Mouse (Mus musculus) neural tube, embryonic 15.5 days (tissue): ENCODE data around the gene Hivep1. TPM values are rescaled to one million over a fixed set of nuclear protein-coding genes. Genes with fewer than 3 reads are reported as not detected.
A peak's percentile ranks its signal among the peaks of the same experiment; 100 is the strongest.

Source experiments
- ATAC-seq: fragments of 200-750 bp; cut with Nextera tagmentation; 2 replicates; pipeline ENCODE4 v1.8.0; 2017; ENCODE audit warnings: mild to moderate bottlenecking, moderate TSS enrichment, moderate library complexity; ENCODE audit not compliant: low FRiP score
- H3K27ac ChIP-seq: fragments of 300-500 bp; sonication (generic); replicated peaks from 2 replicates; pipeline ENCODE4 v1.5.1; 2015; ENCODE audit warnings: mild to moderate bottlenecking, inconsistent platforms
- H3K27me3 ChIP-seq: fragments of 300-500 bp; sonication (generic); replicated peaks from 2 replicates; pipeline ENCODE4 v1.6.1; 2015; ENCODE audit warnings: inconsistent platforms
- H3K36me3 ChIP-seq: fragments of 300-500 bp; sonication (generic); 2 replicates; pipeline ENCODE4 v1.6.1; 2015; ENCODE audit warnings: inconsistent platforms
- H3K4me1 ChIP-seq: fragments of 300-500 bp; sonication (generic); 2 replicates; pipeline ENCODE4 v1.6.1; 2015; ENCODE audit warnings: inconsistent platforms
- H3K4me2 ChIP-seq: fragments of 300-500 bp; sonication (generic); 2 replicates; pipeline ENCODE4 v1.6.1; 2015; ENCODE audit warnings: inconsistent platforms, mild to moderate bottlenecking, moderate library complexity
- H3K4me3 ChIP-seq: fragments of 300-500 bp; sonication (generic); replicated peaks from 2 replicates; pipeline ENCODE4 v1.5.1; 2015; ENCODE audit warnings: mild to moderate bottlenecking, inconsistent platforms
- H3K9ac ChIP-seq: fragments of 300-500 bp; sonication (generic); replicated peaks from 2 replicates; pipeline ENCODE4 v1.6.1; 2015; ENCODE audit warnings: mild to moderate bottlenecking, inconsistent platforms
- H3K9me3 ChIP-seq: fragments of 300-500 bp; sonication (generic); replicated peaks from 2 replicates; pipeline ENCODE4 v1.6.1; 2016; ENCODE audit warnings: inconsistent platforms
- WGBS: fragments of 180-500 bp; shearing (Covaris S2); methylation state at CpG from one replicate; pipeline ENCODE4 v1.1.7; 2015; ENCODE audit warnings: mixed read lengths; 5-methylcytosine and 5-hydroxymethylcytosine counted together
- polyA plus RNA-seq: library from polyadenylated mRNA; unstranded; fragments of >200 nt; fragmentation: Nextera tagmentation; extraction: Ambion mirVana; gene quantifications from 2 replicates; pipeline ENCODE4 v1.2.1, GENCODE M21; 2015

Gene Hivep1
- polyA plus RNA-seq, 1 experiment from 2014 or later = 17.6 TPM

DNA sequence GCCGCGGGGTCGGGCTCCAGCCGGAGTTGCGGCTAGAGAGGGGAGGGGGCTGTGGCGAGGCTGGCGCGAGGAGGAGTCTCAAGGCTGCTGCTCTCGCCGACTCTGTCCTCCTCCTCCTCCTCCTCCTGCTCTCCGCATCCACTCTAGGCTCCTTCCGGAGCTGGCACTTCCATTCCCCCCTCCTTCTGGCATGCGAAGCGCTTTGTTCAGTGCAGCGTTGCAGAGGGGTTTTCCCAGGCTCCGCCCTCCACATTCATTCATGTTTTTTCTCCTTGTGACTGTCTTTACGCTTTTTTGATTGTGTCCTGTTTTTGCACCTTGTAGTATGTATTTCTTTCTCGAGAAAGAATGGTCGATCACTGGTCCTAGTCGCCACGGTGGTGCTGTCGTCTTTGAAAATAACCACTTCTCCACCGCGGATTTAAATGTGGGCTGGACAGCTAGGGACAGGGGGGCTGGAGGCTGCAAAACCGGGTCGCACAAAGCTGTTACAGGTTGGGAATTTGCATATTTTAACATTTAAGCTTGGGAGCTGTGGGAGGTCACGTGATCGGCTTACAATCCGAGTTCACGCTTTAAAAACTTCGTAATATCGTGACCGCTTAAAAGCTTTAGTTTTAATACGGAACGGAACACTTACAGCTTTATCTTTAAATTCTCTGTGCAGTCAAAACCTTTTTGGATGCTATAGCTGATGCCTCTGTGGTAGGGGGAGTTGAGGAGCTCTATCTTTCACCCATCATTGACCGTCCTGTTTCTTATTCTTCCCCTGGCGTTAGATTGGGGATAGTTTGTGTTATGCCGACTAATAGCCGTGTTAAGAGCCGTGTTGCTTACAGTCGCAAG, 1.1 kb downstream of the Hivep1 start:
- H3K27ac ChIP-seq = peak overlapping the region; percentile 96
- peak overlapping the region; percentile 93 for H3K4me2 ChIP-seq
- H3K36me3 ChIP-seq = peaks cover 6% of the 10 kb centered on the region; the same call in 1 of the 2 replicates
- peak overlapping the region; percentile 82 for H3K4me3 ChIP-seq
- H3K9me3 ChIP-seq = no peaks in the 10 kb centered on the region
- H3K4me1 ChIP-seq = peaks cover 42% of the 10 kb centered on the region
- peak; percentile 79 for ATAC-seq
- no peaks in the 10 kb centered on the region for H3K27me3 ChIP-seq
- H3K9ac ChIP-seq = peak overlapping the region; percentile 88
- under 1% methylated on average over 36 of the region's 41 CpGs for WGBS

DNA sequence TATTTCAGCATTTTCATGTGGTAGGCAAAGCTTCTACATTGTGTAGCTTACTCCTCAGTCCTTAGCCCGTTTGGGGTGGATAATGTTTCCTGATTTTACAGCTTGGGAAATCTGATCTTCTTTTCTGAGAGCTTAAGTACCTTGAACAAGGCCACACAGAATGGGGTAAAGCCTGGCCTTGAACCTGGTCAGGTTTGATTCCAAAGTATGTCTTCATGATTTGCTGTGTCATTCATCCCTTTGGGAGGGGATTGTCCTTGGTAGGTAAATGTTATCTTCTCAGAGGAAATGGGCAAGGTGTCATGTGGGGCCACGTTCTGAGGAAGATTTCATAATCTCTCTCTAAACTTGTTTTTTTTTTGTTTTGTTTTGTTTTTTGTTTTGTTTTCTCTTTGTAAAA, 1.8 kb downstream of the Hivep1 start:
- H3K27me3 ChIP-seq = no peaks in the 10 kb centered on the region
- peak overlapping the region; percentile 88 for H3K9ac ChIP-seq
- peak overlapping the region; percentile 82 for H3K4me3 ChIP-seq
- peak overlapping the region; percentile 93 for H3K4me2 ChIP-seq
- peaks cover 40% of the 10 kb centered on the region for H3K4me1 ChIP-seq
- 34% methylated on average over 2 of the region's 2 CpGs for WGBS
- H3K27ac ChIP-seq = peak overlapping the region; percentile 96; the same call in 1 of the 2 replicates
- no peaks in the 10 kb centered on the region for H3K9me3 ChIP-seq
- no peak for ATAC-seq
- H3K36me3 ChIP-seq = peaks cover 6% of the 10 kb centered on the region; the same call in 1 of the 2 replicates

DNA sequence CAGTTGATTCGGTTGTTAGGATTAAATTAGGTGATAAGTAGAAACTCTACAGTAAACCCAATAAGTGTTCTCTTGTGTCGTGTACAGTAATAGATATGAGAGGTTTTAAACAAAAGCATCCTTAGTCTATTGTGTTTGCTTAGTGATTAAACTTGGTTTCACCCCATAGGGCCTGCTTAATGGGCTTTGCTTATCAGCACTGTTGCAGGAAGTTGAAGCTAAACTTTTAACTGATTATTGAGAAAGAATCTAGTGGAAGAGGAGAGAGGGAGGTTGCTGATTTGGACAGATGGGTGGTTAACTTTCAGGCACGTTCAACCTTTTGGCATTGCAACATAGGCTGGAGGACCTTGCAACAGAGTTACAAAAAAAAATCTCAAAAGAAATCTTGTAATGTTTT, 2.3 kb downstream of the Hivep1 start:
- Histone ChIP-seq H3K9me3 (no peaks in the 10 kb centered on the region), H3K4me3 (no peak overlapping the region; the same call in 1 of the 2 replicates), H3K27ac (no peak overlapping the region), H3K4me1 (peaks cover 36% of the 10 kb centered on the region), H3K36me3 (peaks cover 6% of the 10 kb centered on the region; the same call in 1 of the 2 replicates), H3K27me3 (no peaks in the 10 kb centered on the region), H3K4me2 (peak overlapping the region; percentile 20; the same call in 1 of the 2 replicates), H3K9ac (no peak overlapping the region)
- no peak for ATAC-seq
- WGBS = 72% methylated on average over 3 of the region's 3 CpGs

DNA sequence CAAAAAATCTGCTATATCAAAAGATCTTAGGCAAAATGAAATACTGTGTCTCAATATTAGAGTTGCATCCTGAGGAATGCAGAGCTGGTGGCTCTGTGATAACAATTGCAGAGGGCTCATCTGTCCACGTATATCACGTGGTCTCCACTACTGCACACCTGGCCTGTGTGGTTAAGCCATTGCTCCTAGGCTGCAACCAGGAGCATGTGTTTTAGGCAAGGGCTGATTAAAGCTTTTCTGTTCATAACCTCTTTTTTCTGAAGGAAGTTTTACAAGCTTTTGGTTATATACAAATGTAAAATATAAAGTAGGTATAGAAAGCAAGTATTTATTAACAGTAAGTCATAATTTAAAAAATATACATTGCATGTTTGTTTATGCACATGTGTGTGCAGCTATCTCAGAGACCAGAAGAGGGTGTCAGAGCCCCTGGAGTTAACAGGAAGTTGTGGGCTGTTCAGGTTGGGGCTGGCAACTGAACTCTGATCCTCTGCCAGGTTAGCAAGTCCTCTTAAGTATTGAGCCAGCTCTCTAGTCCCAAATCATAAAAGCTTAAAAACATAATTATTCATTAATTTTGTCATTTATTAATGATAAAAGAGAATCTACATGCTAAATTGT, 5.0 kb downstream of the Hivep1 start:
- no peak overlapping the region for H3K27ac ChIP-seq
- peaks cover 6% of the 10 kb centered on the region; the same call in 1 of the 2 replicates for H3K36me3 ChIP-seq
- H3K9me3 ChIP-seq = no peaks in the 10 kb centered on the region
- H3K4me1 ChIP-seq = peaks cover 25% of the 10 kb centered on the region
- no peak overlapping the region for H3K4me3 ChIP-seq
- 94% methylated on average over 2 of the region's 2 CpGs for WGBS
- no peak for ATAC-seq
- H3K4me2 ChIP-seq = no peak overlapping the region
- H3K27me3 ChIP-seq = no peaks in the 10 kb centered on the region
- no peak overlapping the region for H3K9ac ChIP-seq

DNA sequence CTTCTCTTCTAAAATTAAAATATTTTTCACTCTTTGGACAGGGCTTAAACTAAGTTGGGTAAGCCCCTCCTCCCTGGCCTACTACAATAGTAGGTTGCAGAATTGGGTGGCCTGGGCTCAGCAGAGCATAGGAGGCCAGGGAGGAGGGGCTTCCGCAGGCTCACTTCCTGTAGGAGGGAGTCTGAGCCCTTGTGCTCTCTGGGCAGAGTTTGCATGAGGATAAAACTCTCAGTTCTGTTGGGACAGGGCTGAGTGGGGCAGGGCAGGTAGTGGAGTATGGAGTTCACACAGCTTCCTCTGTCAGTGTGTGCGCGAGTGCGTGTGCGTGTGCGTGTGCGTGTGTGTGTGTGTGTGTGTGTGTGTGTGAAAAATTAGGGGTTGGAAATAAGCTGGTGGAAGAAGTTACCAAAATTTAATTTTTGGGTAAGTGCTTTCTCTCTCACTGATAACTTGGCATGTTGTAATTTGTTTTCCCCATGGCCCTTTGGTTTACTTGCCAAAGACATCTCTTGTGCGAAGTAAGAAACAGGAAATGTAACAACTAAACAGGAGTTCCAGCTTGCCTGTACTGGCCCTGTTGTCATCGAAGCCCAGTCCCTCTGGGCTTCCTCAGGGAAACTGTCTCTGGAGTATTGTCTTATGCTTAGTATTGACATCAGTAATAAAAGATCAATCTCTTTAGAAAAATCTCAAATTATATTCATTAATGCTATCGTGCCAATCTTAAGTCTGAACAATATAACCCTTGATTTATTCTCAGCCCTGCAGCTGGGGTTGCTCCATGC, 9.2 kb downstream of the Hivep1 start:
- Histone ChIP-seq H3K9me3 (no peaks in the 10 kb centered on the region), H3K9ac (no peak overlapping the region), H3K4me1 (0 out of 2 replicates have a peak, but pooled peaks cover 4% of the 10 kb centered on the region), H3K27me3 (no peaks in the 10 kb centered on the region), H3K36me3 (peaks cover 10% of the 10 kb centered on the region; the same call in 1 of the 2 replicates), H3K4me2 (no peak overlapping the region), H3K27ac (no peak overlapping the region), H3K4me3 (no peak overlapping the region)
- WGBS = 88% methylated on average over 10 of the region's 10 CpGs
- ATAC-seq = no peak

DNA sequence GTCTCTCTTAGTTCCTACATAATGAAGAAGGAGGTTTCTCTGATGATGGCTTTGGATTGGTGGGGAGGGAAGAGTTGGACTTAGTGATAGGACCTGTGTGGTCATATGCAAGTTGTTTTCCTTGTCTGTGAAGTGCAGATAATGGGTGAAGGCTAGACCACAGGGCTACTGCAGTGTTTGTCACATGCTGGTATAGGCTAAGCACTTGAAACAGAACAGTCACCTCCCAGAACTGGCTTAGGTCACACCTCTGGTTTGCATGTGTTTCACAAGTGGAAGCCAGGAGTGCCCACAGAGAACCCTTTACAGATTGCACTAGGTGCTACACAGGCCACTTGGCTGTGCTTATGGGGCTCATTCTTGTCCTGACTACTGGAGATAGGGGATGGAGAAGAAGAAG, 12.4 kb downstream of the Hivep1 start:
- H3K27ac ChIP-seq = no peak overlapping the region
- 0 out of 2 replicates have a peak, but pooled peaks cover 4% of the 10 kb centered on the region for H3K4me1 ChIP-seq
- H3K9me3 ChIP-seq = no peaks in the 10 kb centered on the region
- H3K9ac ChIP-seq = no peak overlapping the region
- H3K4me3 ChIP-seq = no peak overlapping the region
- H3K27me3 ChIP-seq = no peaks in the 10 kb centered on the region
- no peak for ATAC-seq
- H3K36me3 ChIP-seq = 0 out of 2 replicates have a peak, but pooled peaks cover 4% of the 10 kb centered on the region
- no peak overlapping the region for H3K4me2 ChIP-seq

DNA sequence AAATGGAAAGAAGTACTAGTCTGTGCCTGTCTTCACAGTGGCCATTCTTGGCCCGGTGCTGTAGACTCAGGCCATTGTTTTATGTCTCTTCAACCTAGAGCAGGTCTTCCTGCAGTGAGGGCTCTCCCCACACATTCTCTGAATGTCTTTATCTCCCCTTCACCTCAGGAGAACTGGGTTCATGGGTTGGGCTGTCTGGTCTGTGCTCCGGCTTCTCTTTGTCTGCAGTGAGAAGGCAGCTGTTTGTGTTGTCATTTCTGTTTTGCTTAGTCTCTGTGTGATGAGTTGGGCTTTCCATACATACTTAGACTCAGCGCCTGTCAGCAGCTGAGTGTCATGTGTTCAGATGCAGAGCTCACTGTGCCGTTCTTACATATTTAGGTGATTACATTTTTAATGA, 18.4 kb downstream of the Hivep1 start:
- H3K4me2 ChIP-seq = no peak overlapping the region
- ATAC-seq = no peak
- H3K9me3 ChIP-seq = no peaks in the 10 kb centered on the region
- H3K9ac ChIP-seq = no peak overlapping the region
- no peak overlapping the region for H3K27ac ChIP-seq
- WGBS = 75% methylated on average over 4 of the region's 4 CpGs
- no peaks in the 10 kb centered on the region for H3K27me3 ChIP-seq
- H3K4me1 ChIP-seq = peaks cover 6% of the 10 kb centered on the region; the same call in 1 of the 2 replicates
- H3K4me3 ChIP-seq = no peak overlapping the region
- H3K36me3 ChIP-seq = 0 out of 2 replicates have a peak, but pooled peaks cover 2% of the 10 kb centered on the region

DNA sequence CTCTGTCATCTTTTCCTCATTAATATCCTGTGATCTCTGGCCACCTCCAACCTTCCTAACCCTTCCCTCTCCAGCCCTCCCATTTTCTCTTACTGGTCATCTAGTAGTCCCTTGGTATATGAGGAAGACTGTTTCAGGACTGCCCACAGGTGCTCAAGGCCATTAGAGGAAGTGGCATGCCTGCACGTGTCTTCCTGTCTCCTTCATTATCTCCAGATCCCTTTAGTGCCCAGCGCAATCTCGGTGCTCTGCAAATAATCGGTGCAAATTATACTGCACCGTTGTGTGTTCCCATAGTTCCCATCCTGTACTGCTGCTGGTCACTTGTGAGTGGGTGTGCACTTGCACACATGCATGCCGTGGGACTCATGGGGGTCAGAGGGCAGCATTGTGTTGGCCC, 19.2 kb downstream of the Hivep1 start:
- H3K9ac ChIP-seq = no peak overlapping the region
- no peak overlapping the region for H3K4me2 ChIP-seq
- no peaks in the 10 kb centered on the region for H3K9me3 ChIP-seq
- H3K27ac ChIP-seq = no peak overlapping the region
- H3K27me3 ChIP-seq = no peaks in the 10 kb centered on the region
- ATAC-seq = no peak
- WGBS = 78% methylated on average over 6 of the region's 6 CpGs
- H3K4me3 ChIP-seq = no peak overlapping the region
- peaks cover 6% of the 10 kb centered on the region; the same call in 1 of the 2 replicates for H3K4me1 ChIP-seq
- H3K36me3 ChIP-seq = 0 out of 2 replicates have a peak, but pooled peaks cover 2% of the 10 kb centered on the region

DNA sequence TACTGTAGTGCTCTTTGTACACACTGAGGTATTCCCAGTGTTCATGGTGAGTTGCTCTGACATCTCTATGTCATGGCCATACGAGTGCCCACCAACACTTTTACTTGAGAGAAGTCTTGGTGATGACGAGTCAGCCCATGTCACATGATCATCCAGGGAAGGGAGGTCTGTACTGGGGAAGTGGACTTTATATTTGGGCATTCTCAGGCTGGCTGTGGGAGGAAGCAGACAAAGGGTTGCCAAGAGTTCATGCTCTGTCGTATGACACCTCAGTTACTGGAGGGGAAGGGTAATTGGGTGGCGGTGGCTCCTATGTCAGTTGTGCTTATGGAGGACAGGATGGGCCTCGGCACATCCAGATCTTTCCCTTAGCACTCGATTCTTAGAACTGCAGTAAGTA, 21.5 kb downstream of the Hivep1 start:
- 89% methylated on average over 6 of the region's 6 CpGs for WGBS
- peaks cover 13% of the 10 kb centered on the region; the same call in 1 of the 2 replicates for H3K4me1 ChIP-seq
- H3K9ac ChIP-seq = no peak overlapping the region
- no peaks in the 10 kb centered on the region for H3K27me3 ChIP-seq
- ATAC-seq = no peak
- H3K4me3 ChIP-seq = no peak overlapping the region
- 0 out of 2 replicates have a peak, but pooled peaks cover 2% of the 10 kb centered on the region for H3K36me3 ChIP-seq
- no peak overlapping the region for H3K27ac ChIP-seq
- H3K4me2 ChIP-seq = no peak overlapping the region
- H3K9me3 ChIP-seq = no peaks in the 10 kb centered on the region

DNA sequence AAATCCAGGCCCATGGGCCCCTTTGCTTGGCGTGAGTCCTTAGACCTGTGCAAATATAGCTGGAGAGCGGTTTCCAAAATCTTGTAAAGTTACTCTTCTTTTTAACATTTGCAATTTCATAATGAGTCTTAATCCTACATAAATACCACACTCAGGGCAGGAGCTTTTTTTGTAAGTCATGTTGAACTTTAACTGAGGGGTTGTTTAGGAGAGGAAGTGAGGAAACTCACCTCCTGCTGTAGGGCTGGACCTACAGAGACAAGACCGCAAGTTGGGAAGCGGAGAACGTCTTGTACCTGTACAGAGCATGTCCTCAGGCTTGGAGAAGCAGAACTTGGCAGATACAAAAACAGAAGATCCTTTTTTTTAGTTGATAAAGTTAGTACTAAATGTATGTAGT, 23.7 kb downstream of the Hivep1 start:
- Histone ChIP-seq H3K36me3 (no peaks in the 10 kb centered on the region), H3K4me2 (no peak overlapping the region), H3K27me3 (no peaks in the 10 kb centered on the region), H3K27ac (no peak overlapping the region), H3K9ac (no peak overlapping the region), H3K4me1 (0 out of 2 replicates have a peak, but pooled peaks cover 10% of the 10 kb centered on the region), H3K4me3 (no peak overlapping the region), H3K9me3 (no peaks in the 10 kb centered on the region)
- no peak for ATAC-seq
- WGBS = 96% methylated on average over 5 of the region's 5 CpGs

DNA sequence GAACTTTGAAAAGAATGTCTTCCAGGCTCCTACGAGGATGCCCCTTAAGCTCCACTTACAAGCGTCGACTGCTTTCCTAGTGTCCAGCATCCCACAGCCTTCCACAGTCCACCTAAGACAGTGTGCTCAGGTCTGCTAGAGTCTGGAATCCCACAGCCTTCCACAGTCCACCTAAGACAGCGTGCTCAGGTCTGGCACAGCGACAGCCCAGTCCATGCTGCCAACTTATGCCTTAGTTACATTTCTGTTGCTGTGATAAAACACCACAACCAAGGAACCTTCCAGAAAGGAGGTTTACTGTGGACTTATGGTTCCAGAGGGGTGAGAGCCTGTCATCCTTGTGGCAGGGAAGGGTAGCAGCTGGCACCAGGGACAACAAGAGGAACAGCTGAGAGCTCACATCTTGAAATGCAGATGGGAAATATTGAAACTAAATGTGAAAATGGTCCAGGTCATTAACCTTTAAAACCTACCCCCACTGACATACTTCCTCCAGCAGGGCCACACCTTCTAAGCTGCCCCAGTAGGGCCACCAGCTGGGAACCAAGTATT, 25.0 kb downstream of the Hivep1 start:
- Histone ChIP-seq H3K9me3 (no peaks in the 10 kb centered on the region), H3K4me2 (no peak overlapping the region), H3K4me1 (0 out of 2 replicates have a peak, but pooled peaks cover 12% of the 10 kb centered on the region), H3K9ac (no peak overlapping the region), H3K27ac (no peak overlapping the region), H3K36me3 (no peaks in the 10 kb centered on the region), H3K27me3 (no peaks in the 10 kb centered on the region), H3K4me3 (no peak overlapping the region)
- 94% methylated on average over 5 of the region's 5 CpGs for WGBS
- ATAC-seq = no peak
